Mouse (Mus musculus) v-Abl transformed pro-B cells (cell line): Measurements from ENCODE around the gene Taar8c.

Experiments used
- in situ Hi-C, 2 experiments: fragments of 400-800 bp; cut with MboI; formaldehyde crosslinking; loops; one replicate each; pipeline ENCODE4 v1.15.1; 2025; ENCODE audit not compliant: unreplicated experiment in 2 of 2

Taar8c gene

GRCm38 (mm10) chr10:24080166-24080565 is 21.5 kb downstream of the Taar8c start:
- in situ Hi-C loops, result loop anchor here in 1 of 2 experiments (5.0 kb wide), 1 partner anchor 263 kb away; no protein-coding TSS in a partner anchor

- in situ Hi-C loops, result loop anchor here in 1 of 2 experiments (5.0 kb wide), 1 partner anchor 94 kb away; no protein-coding TSS in a partner anchor
These were observed 25.5 kb downstream of the Taar8c start, which contains the start of gene Taar8a for GRCm38 (mm10) chr10:24076200-24076599. Gene Taar8a (plus strand): TSS chr10:24076500.

GRCm38 (mm10) chr10:24074751-24075150 is 27.0 kb downstream of the Taar8c start:
- in situ Hi-C loops, result loop anchor here in 1 of 2 experiments (5.0 kb wide), 1 partner anchor 92 kb away; no protein-coding TSS in a partner anchor

- in situ Hi-C loops, result no loop called here
These were observed 42.7 kb downstream of the Taar8c start for GRCm38 (mm10) chr10:24058986-24059385.

DNA sequence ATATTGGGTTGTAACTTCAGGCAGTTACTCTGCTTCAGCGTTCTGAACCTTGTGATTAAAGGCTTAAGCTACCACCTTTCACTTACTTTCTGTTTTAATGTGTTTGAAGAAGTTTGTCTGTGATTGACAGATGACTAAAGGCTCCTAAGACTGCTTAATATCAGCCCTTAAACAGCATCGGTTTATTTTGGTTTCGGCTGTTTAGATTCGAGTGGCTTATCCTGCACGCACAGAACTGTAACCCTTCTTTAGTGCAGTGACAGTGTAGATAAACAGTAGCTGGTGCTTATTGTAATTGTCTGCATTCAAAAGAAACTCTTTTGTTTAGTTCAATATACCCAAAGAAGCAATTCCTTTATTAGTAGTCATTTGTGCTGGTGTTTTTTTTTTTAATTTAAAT is 49.7 kb downstream of the Taar8c start:
- in situ Hi-C loops, result no loop called here
